Mouse (Mus musculus) stomach, postnatal 0 days (tissue): ENCODE results near the gene Cstl1. TPM values are rescaled to one million over a fixed set of nuclear protein-coding genes. Genes with fewer than 3 reads are reported as not detected.
"Not testable (repeated sequence)": the region's sequence is repeated elsewhere in the genome, so short reads cannot be mapped to it uniquely, and the experiment has no call there.

Source experiments
- ATAC-seq: fragments of 200-750 bp; cut with Nextera tagmentation; 2 replicates; pipeline ENCODE4 v1.8.0; 2017; ENCODE audit not compliant: low FRiP score, low TSS enrichment
- DNase-seq: peaks from one replicate; pipeline ENCODE4 v3.0.0-alpha.2; 2016; ENCODE audit warnings: low spot score
- H3K27ac ChIP-seq: fragments of 300-500 bp; sonication (generic); replicated peaks from 2 replicates; pipeline ENCODE4 v1.5.1; 2014; ENCODE audit warnings: mild to moderate bottlenecking, control low read depth
- H3K27me3 ChIP-seq: fragments of 300-500 bp; sonication (generic); 2 replicates; pipeline ENCODE4 v1.6.1; 2014; ENCODE audit warnings: low read length; ENCODE audit not compliant: control insufficient read depth, insufficient read depth
- H3K36me3 ChIP-seq: fragments of 300-500 bp; sonication (generic); 2 replicates; pipeline ENCODE4 v1.6.1; 2014; ENCODE audit warnings: low read length, mixed read lengths; ENCODE audit not compliant: control insufficient read depth, insufficient read depth
- H3K4me1 ChIP-seq: fragments of 300-500 bp; sonication (generic); replicated peaks from 2 replicates; pipeline ENCODE4 v1.6.1; 2014; ENCODE audit warnings: antibody characterized with exemption; ENCODE audit not compliant: control insufficient read depth, insufficient read depth
- H3K4me2 ChIP-seq: fragments of 300-500 bp; sonication (generic); replicated peaks from 2 replicates; pipeline ENCODE4 v1.6.1; 2014; ENCODE audit warnings: low read depth, mild to moderate bottlenecking, control low read depth, moderate library complexity
- H3K4me3 ChIP-seq: fragments of 300-500 bp; sonication (generic); 2 replicates; pipeline ENCODE4 v1.5.1; 2014; ENCODE audit warnings: low read depth, low read length, control low read depth
- H3K9ac ChIP-seq: fragments of 300-500 bp; sonication (generic); 2 replicates; pipeline ENCODE4 v1.6.1; 2014; ENCODE audit warnings: mild to moderate bottlenecking, low read length, control low read depth, mixed read lengths
- H3K9me3 ChIP-seq: fragments of 300-500 bp; sonication (generic); 2 replicates; pipeline ENCODE4 v1.6.1; 2016; ENCODE audit warnings: low read length; ENCODE audit not compliant: control insufficient read depth
- CTCF ChIP-seq: IDR thresholded peaks from 2 replicates; pipeline ENCODE4 v1.5.1; 2016; ENCODE audit warnings: antibody characterized with exemption, low read depth, mild to moderate bottlenecking, moderate library complexity
- EP300 ChIP-seq: optimal IDR thresholded peaks from 2 replicates; pipeline ENCODE3; 2016; ENCODE audit warnings: antibody characterized with exemption
- WGBS: fragments of 180-500 bp; shearing (Covaris S2); extraction: QIAGEN DNeasy Blood & Tissue Kit; methylation state at CpG from one replicate; pipeline ENCODE4 v1.1.7; 2014; 5-methylcytosine and 5-hydroxymethylcytosine counted together
- polyA plus RNA-seq: library from polyadenylated mRNA; unstranded; fragments of >200 nt; fragmentation: Nextera tagmentation; extraction: Ambion mirVana; gene quantifications from 2 replicates; pipeline ENCODE4 v1.2.1, GENCODE M21; 2015

The Cstl1 gene
- polyA plus RNA-seq, 1 experiment from 2014 or later = not detected

DNA sequence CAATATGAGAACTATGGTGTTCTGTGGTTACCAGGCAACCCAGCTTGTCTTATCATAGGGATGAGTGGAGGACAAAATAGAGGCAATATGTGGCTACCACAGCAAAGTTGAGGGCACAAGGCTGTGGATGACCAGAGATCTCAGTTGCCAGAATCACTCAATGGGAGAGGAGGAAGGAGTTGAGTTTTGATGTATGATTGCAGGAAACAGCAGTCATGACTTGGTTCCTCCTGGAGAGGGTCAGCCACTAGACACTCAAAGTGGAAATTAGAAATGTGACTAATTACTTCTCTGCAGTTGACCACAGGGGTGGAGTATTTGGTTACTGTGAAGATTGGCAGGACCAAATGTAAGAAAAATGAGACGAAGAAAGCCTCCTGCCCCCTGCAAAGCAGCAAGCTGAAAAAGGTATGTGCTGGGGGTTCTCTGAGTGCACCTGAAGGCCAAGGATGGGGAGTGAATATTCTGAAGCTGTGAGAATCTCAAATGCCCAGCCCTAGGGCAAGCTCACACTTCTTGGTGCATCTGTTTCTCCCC, 4.2 kb downstream of the Cstl1 start:
- H3K9me3 ChIP-seq = no peaks in the 10 kb centered on the region
- no peak overlapping the region for H3K9ac ChIP-seq
- no peak for TF ChIP-seq CTCF
- no peak for TF ChIP-seq EP300
- DNase-seq = no peak
- no peak for ATAC-seq
- no peak overlapping the region for H3K4me3 ChIP-seq
- H3K4me1 ChIP-seq = no peaks in the 10 kb centered on the region
- H3K27ac ChIP-seq = no peak overlapping the region
- H3K36me3 ChIP-seq = no peaks in the 10 kb centered on the region
- no peaks in the 10 kb centered on the region for H3K27me3 ChIP-seq
- no peak overlapping the region for H3K4me2 ChIP-seq
- 63% methylated on average over 1 of the region's 1 CpGs for WGBS

DNA sequence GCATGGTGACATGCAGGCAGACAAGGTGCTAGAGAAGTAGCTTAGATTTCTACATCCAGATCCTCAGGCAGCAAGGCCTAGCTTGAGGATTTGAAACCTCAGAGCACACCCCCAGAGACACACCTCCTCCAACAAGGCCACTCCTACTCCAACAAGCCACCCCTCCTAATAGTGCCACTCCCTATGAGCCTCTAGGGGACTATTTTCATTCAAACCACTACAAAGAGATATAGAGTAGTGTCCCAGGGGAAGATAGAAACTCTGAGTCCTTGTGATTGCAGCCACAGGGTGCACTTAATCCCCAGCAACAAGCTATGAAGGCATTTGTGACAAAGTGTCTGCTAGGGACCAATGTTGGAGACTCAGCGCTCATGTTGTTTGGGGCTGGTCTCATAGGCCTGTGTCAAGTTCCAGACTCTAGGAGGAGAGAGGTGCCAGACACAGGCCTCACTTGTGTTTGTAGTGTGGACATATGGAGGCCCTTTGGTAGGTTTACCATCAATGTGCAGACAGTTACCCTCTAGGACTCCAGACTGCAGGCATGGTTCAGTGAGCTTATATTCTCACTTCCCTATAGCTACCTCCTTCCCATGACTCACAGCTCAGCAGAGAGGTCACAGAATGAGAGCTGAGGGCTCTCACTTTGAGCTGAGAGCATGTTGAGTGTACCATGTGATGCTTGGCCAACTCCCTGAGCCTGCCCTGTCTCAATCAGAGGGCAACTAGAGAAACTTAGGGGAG, 13.7 kb downstream of the Cstl1 start:
- TF ChIP-seq EP300 (no peak), CTCF (no peak)
- Histone ChIP-seq H3K9me3 (no peaks in the 10 kb centered on the region), H3K4me1 (no peaks in the 10 kb centered on the region), H3K4me3 (no peak overlapping the region), H3K4me2 (no peak overlapping the region), H3K27ac (no peak overlapping the region), H3K36me3 (no peaks in the 10 kb centered on the region), H3K9ac (no peak overlapping the region), H3K27me3 (no peaks in the 10 kb centered on the region)
- 100% methylated on average over 1 of the region's 1 CpGs for WGBS
- no peak for DNase-seq
- ATAC-seq = no peak

DNA sequence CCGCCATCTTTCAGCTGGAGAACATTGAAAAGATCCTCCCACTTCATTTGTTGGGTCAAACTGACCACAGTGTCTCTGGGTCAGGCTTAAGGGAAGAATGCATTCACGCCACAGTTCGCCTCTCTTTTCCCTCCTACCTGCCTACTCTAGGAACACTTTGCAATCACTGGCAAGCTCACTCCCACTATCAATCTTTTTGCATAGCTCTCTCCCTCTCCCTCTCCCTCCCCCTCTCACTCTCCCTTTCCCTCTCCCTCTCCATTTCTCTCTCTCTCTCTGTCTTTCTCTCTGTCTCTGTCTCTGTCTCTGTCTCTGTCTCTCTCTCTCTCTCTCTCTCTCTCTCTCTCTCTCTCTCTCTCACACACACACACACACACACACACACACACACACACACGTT, 21.2 kb downstream of the Cstl1 start, which contains the start of gene Cst11:
Gene Cst11 (minus strand): TSS at position 101 of the 400 bp plus-strand sequence.
- not testable (repeated sequence) for H3K9me3 ChIP-seq, H3K36me3 ChIP-seq, ATAC-seq, H3K4me1 ChIP-seq, H3K4me3 ChIP-seq, H3K4me2 ChIP-seq, H3K27me3 ChIP-seq, H3K27ac ChIP-seq, DNase-seq, H3K9ac ChIP-seq
- 88% methylated on average over 4 of the region's 4 CpGs for WGBS

DNA sequence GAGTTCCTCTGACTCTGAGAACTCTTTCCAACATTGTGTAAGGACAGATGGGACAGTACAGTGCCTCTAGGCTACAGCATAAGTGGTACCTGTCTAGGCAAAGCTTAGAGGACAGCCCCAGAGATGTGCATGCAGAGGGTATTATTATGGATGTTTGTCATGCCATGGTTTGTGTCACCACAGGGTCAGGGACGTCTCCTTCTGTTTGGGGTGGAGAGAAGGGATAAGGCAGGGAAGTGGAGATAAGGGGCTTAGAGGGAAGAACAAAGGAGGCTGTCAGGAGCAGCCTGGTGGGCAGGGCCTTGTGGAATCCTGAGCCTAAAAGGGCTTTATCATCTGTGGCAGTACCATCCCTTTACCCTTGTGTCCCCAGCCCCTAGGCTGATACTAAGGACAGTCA, 31.6 kb downstream of the Cstl1 start, which contains the start of gene 8030411F24Rik:
Gene 8030411F24Rik (plus strand): TSS at position 301 of the 400 bp plus-strand sequence.
- Histone ChIP-seq H3K4me1 (no peaks in the 10 kb centered on the region), H3K4me3 (no peak within 1 kb of the TSS), H3K27me3 (no peaks in the 10 kb centered on the region), H3K27ac (no peak within 1 kb of the TSS), H3K9me3 (no peaks in the 10 kb centered on the region), H3K9ac (no peak within 1 kb of the TSS), H3K36me3 (no peaks in the 10 kb centered on the region), H3K4me2 (no peak within 1 kb of the TSS)
- ATAC-seq (no peak), DNase-seq (no peak)
- WGBS = 15% methylated on average over 1 of the region's 1 CpGs
- TF ChIP-seq EP300 (no peak), CTCF (no peak)

DNA sequence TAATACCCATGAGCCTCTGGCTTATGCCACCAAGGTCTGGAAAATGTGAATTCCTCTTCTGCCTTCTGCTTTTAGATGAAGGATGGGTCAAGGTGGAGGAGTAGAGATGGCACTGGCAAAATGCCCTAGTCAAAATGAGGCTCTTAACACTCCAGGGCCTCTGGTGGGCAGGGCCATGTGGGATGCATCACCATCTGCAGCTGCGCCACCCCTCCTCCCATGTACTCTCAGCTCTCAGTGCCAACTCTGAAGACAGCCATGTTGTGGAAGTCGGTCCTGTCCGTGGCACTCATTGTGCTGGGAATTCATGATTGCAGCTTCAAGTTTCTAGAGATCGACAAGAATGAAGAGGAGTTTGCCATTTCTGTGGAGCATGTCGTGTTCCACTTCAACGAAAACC, 39.0 kb downstream of the Cstl1 start, which contains the start of gene Cst12:
Gene Cst12 (plus strand): TSS at position 220 of the 400 bp plus-strand sequence.
- H3K27ac ChIP-seq = no peak within 1 kb of the TSS
- no peak for ATAC-seq
- TF ChIP-seq EP300 = no peak
- TF ChIP-seq CTCF = no peak
- no peaks in the 10 kb centered on the region for H3K36me3 ChIP-seq
- H3K27me3 ChIP-seq = no peaks in the 10 kb centered on the region
- no peak within 1 kb of the TSS for H3K4me2 ChIP-seq
- H3K9me3 ChIP-seq = no peaks in the 10 kb centered on the region
- 93% methylated on average over 6 of the region's 6 CpGs for WGBS
- no peak within 1 kb of the TSS for H3K4me3 ChIP-seq
- no peak for DNase-seq
- no peak within 1 kb of the TSS for H3K9ac ChIP-seq
- no peaks in the 10 kb centered on the region for H3K4me1 ChIP-seq

DNA sequence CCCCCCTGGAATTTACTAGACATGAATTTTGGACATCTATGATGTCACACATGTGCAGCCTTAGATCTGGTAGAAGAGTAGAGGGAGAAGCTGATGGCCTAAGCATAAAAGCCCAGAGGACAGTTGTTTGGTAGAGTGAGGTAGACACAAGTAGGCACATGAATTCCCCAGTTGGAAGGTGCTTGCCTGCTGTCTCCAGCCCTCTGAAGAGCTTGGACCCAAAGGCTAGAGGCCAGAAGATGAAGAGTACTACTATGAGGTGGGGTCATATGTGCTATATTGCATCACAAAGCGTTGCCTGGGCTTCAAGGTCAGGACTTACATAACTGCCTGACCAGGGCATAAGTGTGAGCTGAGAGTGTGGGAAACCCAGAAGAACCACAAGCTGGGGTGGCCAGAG, 48.3 kb downstream of the Cstl1 start, which contains the start of gene Cst8:
Gene Cst8 (plus strand): TSS at position 301 of the 400 bp plus-strand sequence.
- no peaks in the 10 kb centered on the region for H3K9me3 ChIP-seq
- no peak within 1 kb of the TSS for H3K27ac ChIP-seq
- H3K9ac ChIP-seq = no peak within 1 kb of the TSS
- no peaks in the 10 kb centered on the region for H3K36me3 ChIP-seq
- TF ChIP-seq CTCF (no peak), EP300 (no peak)
- H3K4me2 ChIP-seq = no peak within 1 kb of the TSS
- H3K27me3 ChIP-seq = no peaks in the 10 kb centered on the region
- H3K4me3 ChIP-seq = no peak within 1 kb of the TSS
- H3K4me1 ChIP-seq = no peaks in the 10 kb centered on the region
- DNase-seq (no peak), ATAC-seq (no peak)
- WGBS = 84% methylated on average over 1 of the region's 1 CpGs
